Mouse (Mus musculus): Measurements from ENCODE around the gene Cdk5rap2.

DNA sequence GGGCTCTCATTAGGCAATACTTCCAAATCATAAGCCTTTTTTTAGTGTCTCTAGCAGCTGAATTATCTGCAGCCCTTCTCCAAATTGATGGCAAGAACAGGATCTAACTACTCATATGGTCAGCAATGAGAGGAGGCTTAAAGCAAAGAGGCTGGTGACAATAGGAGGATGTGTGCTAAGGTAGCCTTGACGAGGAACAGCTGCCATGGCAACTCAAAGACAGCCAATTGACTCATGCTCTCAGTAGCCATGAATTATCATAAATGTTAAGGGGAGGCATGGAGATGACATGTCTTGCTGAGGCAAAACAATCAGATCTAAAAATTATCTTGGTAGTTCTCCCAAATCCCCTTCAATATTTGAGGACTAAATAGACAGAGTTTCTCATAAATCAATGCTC, 82.8 kb downstream of the Cdk5rap2 start:
- no peak for TF ChIP-seq EP300 (IDR thresholded peaks at IDR 0.05; ENCODE audit: low read depth)
- TF ChIP-seq CTCF (IDR thresholded peaks at IDR 0.05; ENCODE audit: low read depth), result no peak
